ENCODE assay signal across 17 mouse cellular contexts in the genomic region with DNA sequence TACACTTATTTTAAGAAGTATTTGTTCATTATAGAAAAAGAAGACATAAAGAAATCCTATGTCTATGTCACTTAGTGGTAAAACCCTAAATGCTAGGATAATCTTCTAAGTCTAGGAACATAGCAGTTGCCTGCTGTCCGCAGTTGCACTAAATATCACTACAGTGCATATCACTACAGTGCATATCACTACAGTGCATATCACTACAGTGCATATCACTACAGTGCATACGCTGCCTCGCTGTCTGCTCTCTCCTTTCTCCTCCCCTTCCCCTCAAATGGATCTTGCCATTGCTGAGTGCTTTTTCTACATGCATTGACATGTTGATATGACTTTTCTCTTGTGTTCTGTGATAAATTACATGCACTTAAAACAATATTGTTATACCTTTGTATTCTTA.
"Had no signal": no experiment of that assay in that cellular context is flagged by ENCODE, and none has a peak within 500 bp of the region (broad histone marks: within the 10 kb centered on the region; RNA-seq: fewer than 3 reads in every experiment).

No protein-coding gene starts in this region.

- ATAC-seq: midbrain, embryonic 16.5 days had no signal

- H3K4me1 ChIP-seq: limb, embryonic 15.5 days; midbrain, embryonic 10.5 days; midbrain, embryonic 12.5 days; neural tube, embryonic 13.5 days; neural tube, embryonic 15.5 days had no signal

- H3K27ac ChIP-seq: limb, embryonic 15.5 days; midbrain, embryonic 10.5 days; midbrain, embryonic 12.5 days; neural tube, embryonic 13.5 days; neural tube, embryonic 15.5 days had no signal

- DNase-seq: lung, embryonic 14.5 days; lung, postnatal 10 days; lung, postnatal 4 days; midbrain, embryonic 14.5 days; right cerebral cortex, postnatal 14 days; spleen, adult 18-20 months; thymus, adult 18-20 months; thymus, postnatal 14 days; thymus, postnatal 36 days had no signal

- H3K4me2 ChIP-seq: limb, embryonic 15.5 days; lung, embryonic 14.5 days; midbrain, embryonic 12.5 days; neural tube, embryonic 13.5 days; neural tube, embryonic 15.5 days had no signal

- H3K4me3 ChIP-seq: limb, embryonic 15.5 days; megakaryocyte, embryonic 14.5 days; midbrain, embryonic 10.5 days; midbrain, embryonic 12.5 days; myocyte; neural tube, embryonic 13.5 days; neural tube, embryonic 15.5 days had no signal

- H3K9me3 ChIP-seq: limb, embryonic 15.5 days; midbrain, embryonic 10.5 days; midbrain, embryonic 12.5 days; neural tube, embryonic 13.5 days; neural tube, embryonic 15.5 days had no signal

- H3K27me3 ChIP-seq: limb, embryonic 15.5 days; megakaryocyte, embryonic 14.5 days; midbrain, embryonic 12.5 days; neural tube, embryonic 13.5 days; neural tube, embryonic 15.5 days had no signal

- H3K9ac ChIP-seq: limb, embryonic 15.5 days; lung, embryonic 14.5 days; midbrain, embryonic 12.5 days; neural tube, embryonic 13.5 days; neural tube, embryonic 15.5 days had no signal
